In the genomic region with DNA sequence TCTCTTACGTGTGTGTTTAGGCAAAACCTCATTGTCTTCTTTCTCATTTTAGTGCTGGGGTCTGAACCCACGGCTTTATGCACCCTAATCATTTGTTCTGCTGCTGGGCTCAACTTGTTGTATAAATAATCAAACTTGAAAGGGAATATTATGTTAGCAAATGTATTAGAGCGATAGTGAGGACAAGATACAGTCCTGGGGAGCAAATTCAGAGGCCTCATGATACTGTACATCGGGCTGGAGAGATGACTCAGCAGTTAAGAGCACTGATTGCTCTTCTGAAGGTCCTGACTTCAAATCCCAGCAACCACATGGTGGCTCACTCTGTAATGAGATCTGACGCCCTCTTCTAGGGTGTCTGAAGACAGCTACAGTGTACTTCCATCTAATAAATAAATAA, we compare ENCODE assay signal across 16 mouse cellular contexts. TPM values are rescaled to one million over a fixed set of nuclear protein-coding genes. Genes with fewer than 3 reads are reported as not detected.
DNase-seq lines count a peak whose midpoint lies in the region; ATAC-seq and TF ChIP-seq lines count a peak whose summit lies in the region.
"Had no signal": no experiment of that assay in that cellular context is flagged by ENCODE, and none has a peak within 500 bp of the region (broad histone marks: within the 10 kb centered on the region; RNA-seq: fewer than 3 reads in every experiment).

No protein-coding gene starts in this region.

- H3K36me3 ChIP-seq in heart, embryonic 12.5 days = no peaks in the 10 kb centered on the region
- H3K36me3 ChIP-seq in lung, embryonic 16.5 days (ENCODE audit: control insufficient read depth, insufficient read depth, low read length) = no peaks in the 10 kb centered on the region
- no peaks in the 10 kb centered on the region for H3K36me3 ChIP-seq in stomach, embryonic 16.5 days (ENCODE audit: control insufficient read depth, insufficient read depth, low read length)
- H3K36me3 ChIP-seq: lung, embryonic 15.5 days; midbrain, embryonic 15.5 days; neural tube, embryonic 13.5 days had no signal

- no peak for TF ChIP-seq CTCF in lung, adult 2 months (IDR thresholded peaks at IDR 0.05; ENCODE audit: insufficient read depth, low read length)

- no peaks in the 10 kb centered on the region for H3K9me3 ChIP-seq in heart, embryonic 12.5 days (replicated peaks)
- no peaks in the 10 kb centered on the region for H3K9me3 ChIP-seq in lung, embryonic 16.5 days (ENCODE audit: control insufficient read depth, low read length)
- H3K9me3 ChIP-seq in stomach, embryonic 16.5 days (replicated peaks; ENCODE audit: control insufficient read depth, low read length) = no peaks in the 10 kb centered on the region
- H3K9me3 ChIP-seq: lung, embryonic 15.5 days; midbrain, embryonic 15.5 days; neural tube, embryonic 13.5 days had no signal

- intact Hi-C loops in heart, postnatal 25 days (cut with DNase I) = no loop called here
- intact Hi-C loops in gastrocnemius, postnatal 14 days (cut with DNase I; ENCODE audit: low total_unique reads) = no loop called here

- DNase-seq in heart, postnatal 25 days (ENCODE audit: low spot score) = no peak
- no peak for DNase-seq in lung, adult 2 months
- DNase-seq in gastrocnemius, postnatal 14 days = no peak
- DNase-seq: adrenal gland, adult 8-10 months; B cell, adult 2 months; cerebellum, adult 9-11 months; gastrocnemius, postnatal 10 days; layer of hippocampus, adult 9-11 months; thymus, postnatal 25 days had no signal

- H3K4me2 ChIP-seq in heart, embryonic 12.5 days = peak overlapping the region; percentile 38
- no peak overlapping the region for H3K4me2 ChIP-seq in lung, embryonic 16.5 days (ENCODE audit: low read depth, low read length)
- H3K4me2 ChIP-seq in stomach, embryonic 16.5 days (ENCODE audit: low read depth, low read length) = peak overlapping the region; percentile 13; the same call in 1 of the 2 replicates
- H3K4me2 ChIP-seq: lung, embryonic 15.5 days; midbrain, embryonic 15.5 days had no signal

- no peak overlapping the region for H3K4me3 ChIP-seq in heart, embryonic 12.5 days
- no peak overlapping the region for H3K4me3 ChIP-seq in lung, embryonic 16.5 days (ENCODE audit: low read length)
- H3K4me3 ChIP-seq in lung, adult 2 months (replicated peaks; ENCODE audit: extremely low read depth, low read depth, low read length) = no peak overlapping the region
- no peak overlapping the region for H3K4me3 ChIP-seq in brown adipose tissue, adult 24 weeks (ENCODE audit: insufficient read depth, low read depth, low read length)
- no peak overlapping the region for H3K4me3 ChIP-seq in stomach, embryonic 16.5 days (replicated peaks; ENCODE audit: low read length)
- H3K4me3 ChIP-seq: lung, embryonic 15.5 days; midbrain, embryonic 15.5 days; neural tube, embryonic 13.5 days had no signal

- H3K4me1 ChIP-seq in heart, embryonic 12.5 days (replicated peaks) = peaks cover 22% of the 10 kb centered on the region
- H3K4me1 ChIP-seq in lung, embryonic 16.5 days (replicated peaks; ENCODE audit: control insufficient read depth, insufficient read depth, low read length) = peaks cover 7% of the 10 kb centered on the region
- H3K4me1 ChIP-seq in lung, adult 2 months (ENCODE audit: control insufficient read depth, insufficient read depth, low read length) = peaks cover 4% of the 10 kb centered on the region; the same call in 1 of the 2 replicates
- H3K4me1 ChIP-seq in brown adipose tissue, adult 24 weeks (ENCODE audit: control insufficient read depth, insufficient read depth, insufficient read length, low read length) = peaks cover 9% of the 10 kb centered on the region; the same call in 1 of the 2 replicates
- H3K4me1 ChIP-seq in stomach, embryonic 16.5 days (ENCODE audit: control insufficient read depth, insufficient read depth, low read length) = peaks cover 9% of the 10 kb centered on the region; the same call in 1 of the 2 replicates
- H3K4me1 ChIP-seq: midbrain, embryonic 15.5 days had no signal

- H3K27ac ChIP-seq in heart, embryonic 12.5 days (ENCODE audit: poor library complexity, severe bottlenecking) = peak overlapping the region; percentile 28; the same call in 1 of the 2 replicates
- peak overlapping the region; percentile 24; the same call in 1 of the 2 replicates for H3K27ac ChIP-seq in lung, embryonic 16.5 days (ENCODE audit: low read length)
- peak overlapping the region; percentile 33; the same call in 1 of the 2 replicates for H3K27ac ChIP-seq in brown adipose tissue, adult 24 weeks (replicated peaks; ENCODE audit: low read depth, low read length)
- H3K27ac ChIP-seq in stomach, embryonic 16.5 days (ENCODE audit: low read length) = no peak overlapping the region
- H3K27ac ChIP-seq: lung, embryonic 15.5 days; midbrain, embryonic 15.5 days; neural tube, embryonic 13.5 days had no signal

- no peaks in the 10 kb centered on the region for H3K27me3 ChIP-seq in heart, embryonic 12.5 days (replicated peaks)
- H3K27me3 ChIP-seq in lung, embryonic 16.5 days (ENCODE audit: control insufficient read depth, insufficient read depth, low read depth, low read length) = no peaks in the 10 kb centered on the region
- no peaks in the 10 kb centered on the region for H3K27me3 ChIP-seq in stomach, embryonic 16.5 days (ENCODE audit: control insufficient read depth, insufficient read depth, low read length)
- H3K27me3 ChIP-seq: lung, embryonic 15.5 days; midbrain, embryonic 15.5 days had no signal

- no peak for TF ChIP-seq POLR2A in lung, adult 2 months (IDR thresholded peaks at IDR 0.05; ENCODE audit: borderline replicate concordance, extremely low read depth, low read depth, low read length)

- WGBS in heart, embryonic 12.5 days = 55% methylated on average over 5 of the region's 5 CpGs
- 58% methylated on average over 5 of the region's 5 CpGs for WGBS in lung, embryonic 16.5 days
- 63% methylated on average over 5 of the region's 5 CpGs for WGBS in lung, adult 2 months
- 56% methylated on average over 5 of the region's 5 CpGs for WGBS in stomach, embryonic 16.5 days

- ATAC-seq in heart, embryonic 12.5 days (ENCODE audit: insufficient number of reproducible peaks, low FRiP score) = no peak
- no peak for ATAC-seq in lung, embryonic 16.5 days (ENCODE audit: low read depth)
- ATAC-seq in stomach, embryonic 16.5 days (ENCODE audit: insufficient read depth, low FRiP score) = no peak

- H3K9ac ChIP-seq in heart, embryonic 12.5 days = no peak overlapping the region
- no peak overlapping the region for H3K9ac ChIP-seq in lung, embryonic 16.5 days (ENCODE audit: low read length)
- H3K9ac ChIP-seq in stomach, embryonic 16.5 days (ENCODE audit: low read length) = no peak overlapping the region
- H3K9ac ChIP-seq: lung, embryonic 15.5 days; midbrain, embryonic 15.5 days had no signal

RNA-seq across cellular contexts. Expression of a gene that starts 8.4 kb away (rescaled TPM):
- polyA plus RNA-seq in heart, embryonic 12.5 days (2016; fragmentation: Nextera tagmentation; extraction: Ambion mirVana) = 0.55 and 1.1 TPM in 2 replicates
- total RNA-seq in heart, postnatal 25 days (2021) = not detected
- 24.4 and 28.1 TPM in 2 replicates for polyA plus RNA-seq in lung, embryonic 16.5 days (2015; fragmentation: Nextera tagmentation; extraction: Ambion mirVana)
- 17.6 and 23.2 TPM in 2 replicates for polyA plus RNA-seq in lung, adult 2 months (2012; rRNA removed)
- 23.0 and 28.5 TPM in 2 replicates for polyA plus RNA-seq in brown adipose tissue, adult 24 weeks (2012; ENCODE audit: insufficient read depth, insufficient read length, missing spikeins)
- polyA plus RNA-seq in stomach, embryonic 16.5 days (2015; fragmentation: Nextera tagmentation; extraction: Ambion mirVana) = 41.5 and 49.4 TPM in 2 replicates
- under 1 TPM in 1 of 2 experiments, not detected in 1; 0.16 TPM for total RNA-seq in gastrocnemius, postnatal 14 days (2021)
